Mouse (Mus musculus): ENCODE results near the gene Ppp1r12b.

- TF ChIP-seq CTCF (IDR thresholded peaks at IDR 0.05; ENCODE audit: borderline replicate concordance, control insufficient read depth, extremely low read depth, insufficient read depth, low read length, poor library complexity) (no peak), POLR2A (IDR thresholded peaks at IDR 0.05; ENCODE audit: control insufficient read depth, extremely low read depth, insufficient read depth, low read length, poor library complexity) (no peak)
Observed at GRCm38 (mm10) chr1:134714166-134714565, 241.6 kb downstream of the Ppp1r12b start.
